In the genomic region with DNA sequence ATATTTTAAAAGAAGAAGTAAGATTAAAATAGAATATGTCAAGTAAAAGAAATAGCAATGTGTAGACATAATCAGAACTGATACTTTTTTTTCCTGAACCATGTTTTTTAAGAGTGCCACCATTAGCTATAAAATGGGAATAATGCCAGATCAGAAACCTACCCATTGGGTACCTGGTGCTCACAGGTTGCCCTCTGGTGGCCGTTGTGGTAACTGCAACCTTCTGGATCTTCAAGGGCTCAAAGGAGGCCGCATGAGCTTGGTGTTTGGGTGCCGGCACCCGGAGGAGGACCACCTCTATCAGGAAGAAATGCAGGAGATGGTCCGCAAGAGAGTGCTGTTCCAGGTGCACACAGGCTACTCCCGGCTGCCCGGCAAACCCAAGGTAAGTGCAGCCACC, we compare ENCODE assay signal across 9 mouse cellular contexts. TPM values are rescaled to one million over a fixed set of nuclear protein-coding genes. Genes with fewer than 3 reads are reported as not detected.
DNase-seq lines count a peak whose midpoint lies in the region; ATAC-seq lines count a peak whose summit lies in the region.
"Had no signal": no experiment of that assay in that cellular context is flagged by ENCODE, and none has a peak within 500 bp of the region (broad histone marks: within the 10 kb centered on the region; RNA-seq: fewer than 3 reads in every experiment).

No protein-coding gene starts in this region.

- no peak overlapping the region for H3K4me2 ChIP-seq in hindbrain, embryonic 11.5 days (replicated peaks; ENCODE audit: low read depth, low read length)
- H3K4me2 ChIP-seq in hindbrain, embryonic 16.5 days (ENCODE audit: low read length), result no peak overlapping the region
- H3K4me2 ChIP-seq: embryonic facial prominence, embryonic 13.5 days had no signal

- intact Hi-C loops in heart, postnatal 14 days (cut with DNase I), result loop anchor here (1.0 to 10.0 kb wide), 5 partner anchors 33 to 471 kb away; no protein-coding TSS in a partner anchor
- intact Hi-C loops in left cerebral cortex, postnatal 10 days (cut with DNase I), result loop anchor here (5.0 kb wide), 4 partner anchors 89 to 399 kb away; no protein-coding TSS in a partner anchor

- no peak overlapping the region for H3K4me3 ChIP-seq in hindbrain, embryonic 11.5 days (ENCODE audit: low read depth, low read length)
- H3K4me3 ChIP-seq in hindbrain, embryonic 16.5 days (ENCODE audit: low read length), result no peak overlapping the region
- H3K4me3 ChIP-seq: embryonic facial prominence, embryonic 13.5 days had no signal

- H3K27ac ChIP-seq in hindbrain, embryonic 11.5 days (ENCODE audit: low read depth, low read length), result no peak overlapping the region
- H3K27ac ChIP-seq in hindbrain, embryonic 16.5 days (ENCODE audit: low read depth, low read length), result no peak overlapping the region
- H3K27ac ChIP-seq: embryonic facial prominence, embryonic 13.5 days had no signal

- no peak overlapping the region for H3K9ac ChIP-seq in hindbrain, embryonic 11.5 days (ENCODE audit: low read depth, low read length)
- no peak overlapping the region for H3K9ac ChIP-seq in hindbrain, embryonic 16.5 days (ENCODE audit: low read depth, low read length)
- H3K9ac ChIP-seq: embryonic facial prominence, embryonic 13.5 days had no signal

- no peaks in the 10 kb centered on the region for H3K4me1 ChIP-seq in hindbrain, embryonic 11.5 days (replicated peaks; ENCODE audit: control insufficient read depth, insufficient read depth, low read length)
- no peaks in the 10 kb centered on the region for H3K4me1 ChIP-seq in hindbrain, embryonic 16.5 days (ENCODE audit: control insufficient read depth, insufficient read depth, low read depth, low read length)

- 12% methylated on average over 7 of the region's 7 CpGs for WGBS in hindbrain, embryonic 11.5 days
- 15% methylated on average over 7 of the region's 7 CpGs for WGBS in hindbrain, embryonic 16.5 days

- no peaks in the 10 kb centered on the region for H3K36me3 ChIP-seq in hindbrain, embryonic 11.5 days (ENCODE audit: control insufficient read depth, insufficient read depth, low read length)
- H3K36me3 ChIP-seq in hindbrain, embryonic 16.5 days (ENCODE audit: control insufficient read depth, insufficient read depth, low read length), result no peaks in the 10 kb centered on the region
- H3K36me3 ChIP-seq: embryonic facial prominence, embryonic 13.5 days had no signal

- no peaks in the 10 kb centered on the region for H3K9me3 ChIP-seq in hindbrain, embryonic 11.5 days (ENCODE audit: control insufficient read depth, low read length)
- no peaks in the 10 kb centered on the region for H3K9me3 ChIP-seq in hindbrain, embryonic 16.5 days (ENCODE audit: control insufficient read depth, low read length)
- H3K9me3 ChIP-seq: embryonic facial prominence, embryonic 13.5 days had no signal

- ATAC-seq in hindbrain, embryonic 11.5 days (ENCODE audit: low FRiP score), result no peak
- ATAC-seq in hindbrain, embryonic 16.5 days, result no peak
- ATAC-seq in neutrophil, adult 5-6 weeks (ENCODE audit: extremely low read depth, insufficient number of reproducible peaks, low FRiP score, poor library complexity, severe bottlenecking), result peak; percentile 32; the same call in 1 of the 2 replicates

- no peaks in the 10 kb centered on the region for H3K27me3 ChIP-seq in hindbrain, embryonic 11.5 days (ENCODE audit: control insufficient read depth, insufficient read depth, low read length)
- H3K27me3 ChIP-seq in hindbrain, embryonic 16.5 days (replicated peaks; ENCODE audit: control insufficient read depth, insufficient read depth, low read length), result no peaks in the 10 kb centered on the region

- DNase-seq in hindbrain, embryonic 11.5 days (ENCODE audit: low spot score), result peak; percentile 90
- DNase-seq in adrenal gland, postnatal 10 days, result peak; percentile 87
- DNase-seq in embryo, embryonic 11 days, result peak; percentile 80
- DNase-seq in heart, postnatal 14 days, result peak; percentile 77 to 85
- DNase-seq in left cerebral cortex, postnatal 10 days (ENCODE audit: extremely low spot score in 1 of 2, low spot score in 2 of 2), result peak; percentile 79
- peak; percentile 61 for DNase-seq in testis, postnatal 14 days (ENCODE audit: low spot score)

RNA-seq across cellular contexts. Expression of gene Lgals9, which starts 28.5 kb away (rescaled TPM):
- polyA plus RNA-seq in hindbrain, embryonic 11.5 days (2014; fragmentation: Nextera tagmentation; extraction: Ambion mirVana), result 6.8 and 7.7 TPM in 2 replicates
- polyA plus RNA-seq in hindbrain, embryonic 16.5 days (2015; fragmentation: Nextera tagmentation; extraction: Ambion mirVana), result 14.7 and 18.3 TPM in 2 replicates
- 100 to 1,000 TPM in 1 of 2 experiments, 10 to 100 TPM in 1; 67.1 to 118 TPM for total RNA-seq in adrenal gland, postnatal 10 days (2021)
- 10 to 100 TPM; 35.5 to 36.1 TPM for total RNA-seq in heart, postnatal 14 days (2021)
- 1 to 10 TPM; 7.3 to 8.3 TPM for total RNA-seq in left cerebral cortex, postnatal 10 days (2021)
- 62.7 and 66.2 TPM in 2 replicates for total RNA-seq in neutrophil, adult 5-6 weeks (2017)

RNA-seq across cellular contexts. Expression of gene Nos2, which starts 35.7 kb away (rescaled TPM):
- 0.42 and 0.80 TPM in 2 replicates for polyA plus RNA-seq in hindbrain, embryonic 11.5 days (2014; fragmentation: Nextera tagmentation; extraction: Ambion mirVana)
- 0.96 and 1.2 TPM in 2 replicates for polyA plus RNA-seq in hindbrain, embryonic 16.5 days (2015; fragmentation: Nextera tagmentation; extraction: Ambion mirVana)
- 1 to 10 TPM; 3.8 to 5.2 TPM for total RNA-seq in adrenal gland, postnatal 10 days (2021)
- total RNA-seq in heart, postnatal 14 days (2021), result 1 to 10 TPM; 6.6 TPM
- 1 to 10 TPM; 1.3 to 2.4 TPM for total RNA-seq in left cerebral cortex, postnatal 10 days (2021)
- not detected in 2 replicates for total RNA-seq in neutrophil, adult 5-6 weeks (2017)
